In the genomic region with DNA sequence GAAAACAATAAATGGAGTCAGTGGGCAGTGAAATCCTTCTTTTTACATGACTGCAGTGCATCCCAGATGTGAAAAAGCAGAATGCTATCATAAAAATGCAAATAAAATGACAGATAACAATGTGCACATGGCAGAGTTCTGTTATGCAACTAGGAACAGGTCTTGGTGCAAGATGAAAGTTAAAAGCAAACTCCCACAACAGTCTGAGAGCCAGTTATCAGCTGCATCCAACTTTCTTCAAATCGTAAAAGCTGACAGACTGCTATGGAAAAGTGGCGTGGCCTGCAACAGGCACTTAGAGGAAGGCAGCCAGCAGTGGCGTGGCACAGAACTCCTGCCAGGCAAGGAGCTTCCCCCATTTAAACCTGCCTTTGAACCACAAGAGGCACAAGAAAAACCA, we compare ENCODE assay signal across 8 mouse cellular contexts. TPM values are rescaled to one million over a fixed set of nuclear protein-coding genes. Genes with fewer than 3 reads are reported as not detected.
DNase-seq lines count a peak whose midpoint lies in the region; ATAC-seq and TF ChIP-seq lines count a peak whose summit lies in the region.

No protein-coding gene starts in this region.

- H3K27me3 ChIP-seq in kidney, embryonic 16.5 days (ENCODE audit: insufficient read depth, low read length): no peaks in the 10 kb centered on the region
- H3K27me3 ChIP-seq in hindbrain, embryonic 13.5 days: 0 out of 2 replicates have a peak, but pooled peaks cover 2% of the 10 kb centered on the region
- H3K27me3 ChIP-seq in midbrain, embryonic 14.5 days (ENCODE audit: control insufficient read depth, insufficient read depth, low read length): no peaks in the 10 kb centered on the region

- peaks cover 49% of the 10 kb centered on the region for H3K4me1 ChIP-seq in kidney, embryonic 16.5 days (ENCODE audit: insufficient read depth, low read length)
- H3K4me1 ChIP-seq in bone marrow macrophage, adult 2 months (ENCODE audit: control insufficient read depth, insufficient read depth, low read length): peaks cover 21% of the 10 kb centered on the region
- peaks cover 48% of the 10 kb centered on the region for H3K4me1 ChIP-seq in hindbrain, embryonic 13.5 days (replicated peaks)
- H3K4me1 ChIP-seq in midbrain, embryonic 14.5 days (ENCODE audit: control insufficient read depth, insufficient read depth, low read length): peaks cover 29% of the 10 kb centered on the region

- ATAC-seq in kidney, embryonic 16.5 days (ENCODE audit: low FRiP score, low TSS enrichment): no peak
- no peak for ATAC-seq in hindbrain, embryonic 13.5 days (ENCODE audit: low FRiP score)
- no peak for ATAC-seq in midbrain, embryonic 14.5 days (ENCODE audit: low FRiP score, low TSS enrichment)

- DNase-seq in kidney, adult 11 months: no peak
- no peak for DNase-seq in midbrain, embryonic 14.5 days
- no peak for DNase-seq in frontal cortex, postnatal 25 days (ENCODE audit: low spot score in 2 of 2)
- no peak for DNase-seq in frontal cortex, postnatal 10 days (ENCODE audit: low spot score in 2 of 2)
- DNase-seq in right cerebral cortex, adult 18-20 months: no peak

- 26% methylated on average over 3 of the region's 3 CpGs for WGBS in kidney, embryonic 16.5 days
- 31% methylated on average over 3 of the region's 3 CpGs for WGBS in hindbrain, embryonic 13.5 days
- WGBS in midbrain, embryonic 14.5 days: 31% methylated on average over 3 of the region's 3 CpGs

- peak overlapping the region; percentile 92 for H3K4me3 ChIP-seq in kidney, embryonic 16.5 days (ENCODE audit: low read length)
- H3K4me3 ChIP-seq in bone marrow macrophage, adult 2 months (ENCODE audit: insufficient read depth, low read length): peak overlapping the region; percentile 87
- H3K4me3 ChIP-seq in hindbrain, embryonic 13.5 days: peak overlapping the region; percentile 94
- peak overlapping the region; percentile 90 for H3K4me3 ChIP-seq in midbrain, embryonic 14.5 days (replicated peaks; ENCODE audit: low read depth, low read length)

- H3K27ac ChIP-seq in kidney, embryonic 16.5 days (ENCODE audit: low read length): no peak overlapping the region
- H3K27ac ChIP-seq in bone marrow macrophage, adult 2 months (ENCODE audit: insufficient read depth, low read depth, low read length): peak overlapping the region; percentile 92; the same call in 1 of the 2 replicates
- H3K27ac ChIP-seq in hindbrain, embryonic 13.5 days: no peak overlapping the region
- no peak overlapping the region for H3K27ac ChIP-seq in midbrain, embryonic 14.5 days (replicated peaks; ENCODE audit: low read depth, low read length)

- H3K9me3 ChIP-seq in kidney, embryonic 16.5 days (ENCODE audit: low read length): no peaks in the 10 kb centered on the region
- no peaks in the 10 kb centered on the region for H3K9me3 ChIP-seq in hindbrain, embryonic 13.5 days
- H3K9me3 ChIP-seq in midbrain, embryonic 14.5 days (ENCODE audit: control insufficient read depth, low read length): no peaks in the 10 kb centered on the region

- H3K9ac ChIP-seq in kidney, embryonic 16.5 days (replicated peaks; ENCODE audit: low read length): peak overlapping the region; percentile 92
- peak overlapping the region; percentile 97 for H3K9ac ChIP-seq in hindbrain, embryonic 13.5 days
- H3K9ac ChIP-seq in midbrain, embryonic 14.5 days (replicated peaks; ENCODE audit: low read length): peak overlapping the region; percentile 93

- no peaks in the 10 kb centered on the region for H3K36me3 ChIP-seq in kidney, embryonic 16.5 days (ENCODE audit: insufficient read depth, low read length)
- H3K36me3 ChIP-seq in hindbrain, embryonic 13.5 days: no peaks in the 10 kb centered on the region
- no peaks in the 10 kb centered on the region for H3K36me3 ChIP-seq in midbrain, embryonic 14.5 days (ENCODE audit: control insufficient read depth, insufficient read depth, low read length)

- no peak for TF ChIP-seq CTCF in bone marrow macrophage, adult 2 months (IDR thresholded peaks at IDR 0.05; ENCODE audit: low read depth, low read length)

- H3K4me2 ChIP-seq in kidney, embryonic 16.5 days (replicated peaks; ENCODE audit: low read depth, low read length): peak overlapping the region; percentile 75
- H3K4me2 ChIP-seq in hindbrain, embryonic 13.5 days: peak overlapping the region; percentile 88
- peak overlapping the region; percentile 84 for H3K4me2 ChIP-seq in midbrain, embryonic 14.5 days (ENCODE audit: low read length)

- TF ChIP-seq POLR2A in bone marrow macrophage, adult 2 months (IDR thresholded peaks at IDR 0.05; ENCODE audit: borderline replicate concordance, low read depth, low read length): no peak

RNA-seq across cellular contexts. Expression of gene Pik3r1, which starts 2.0 kb away (rescaled TPM):
- 38.0 and 42.3 TPM in 2 replicates for polyA plus RNA-seq in kidney, embryonic 16.5 days (2015; fragmentation: Nextera tagmentation; extraction: Ambion mirVana)
- polyA plus RNA-seq in bone marrow macrophage, adult 2 months (2012; ENCODE audit: insufficient read depth, insufficient read length, missing spikeins): 52.5 and 53.9 TPM in 2 replicates
- polyA plus RNA-seq in hindbrain, embryonic 13.5 days (2015; fragmentation: Nextera tagmentation; extraction: Ambion mirVana): 46.8 and 46.9 TPM in 2 replicates
- 60.2 and 63.3 TPM in 2 replicates for polyA plus RNA-seq in midbrain, embryonic 14.5 days (2014; fragmentation: Nextera tagmentation; extraction: Ambion mirVana)
